Mouse (Mus musculus) lung, embryonic 14.5 days (tissue): ENCODE data around the gene Sipa1l3. TPM values are rescaled to one million over a fixed set of nuclear protein-coding genes. Genes with fewer than 3 reads are reported as not detected.
A peak's percentile ranks its signal among the peaks of the same experiment; 100 is the strongest.

Experiments
- ATAC-seq: fragments of 200-750 bp; cut with Nextera tagmentation; 2 replicates; pipeline ENCODE4 v1.8.0; 2017; ENCODE audit warnings: mild to moderate bottlenecking, moderate TSS enrichment, moderate library complexity; ENCODE audit not compliant: insufficient read depth
- DNase-seq: peaks from one replicate; pipeline ENCODE4 v3.0.0-alpha.2; 2015
- H3K27ac ChIP-seq: fragments of 300-500 bp; sonication (generic); 2 replicates; pipeline ENCODE4 v1.5.1; 2014; ENCODE audit warnings: low read depth, mild to moderate bottlenecking, moderate library complexity
- H3K27me3 ChIP-seq: fragments of 300-500 bp; sonication (generic); 2 replicates; pipeline ENCODE4 v1.6.1; 2014; ENCODE audit warnings: low read length, control low read depth; ENCODE audit not compliant: insufficient read depth
- H3K36me3 ChIP-seq: fragments of 300-500 bp; sonication (generic); 2 replicates; pipeline ENCODE4 v1.6.1; 2014; ENCODE audit warnings: control low read depth; ENCODE audit not compliant: insufficient read depth
- H3K4me1 ChIP-seq: fragments of 300-500 bp; sonication (generic); 2 replicates; pipeline ENCODE4 v1.6.1; 2014; ENCODE audit warnings: antibody characterized with exemption, control low read depth; ENCODE audit not compliant: insufficient read depth
- H3K4me2 ChIP-seq: fragments of 300-500 bp; sonication (generic); 2 replicates; pipeline ENCODE4 v1.6.1; 2014; ENCODE audit warnings: mild to moderate bottlenecking
- H3K4me3 ChIP-seq: fragments of 300-500 bp; sonication (generic); 2 replicates; pipeline ENCODE4 v1.5.1; 2014; ENCODE audit warnings: low read depth, low read length
- H3K9ac ChIP-seq: fragments of 300-500 bp; sonication (generic); 2 replicates; pipeline ENCODE4 v1.6.1; 2014
- H3K9me3 ChIP-seq: fragments of 300-500 bp; sonication (generic); 2 replicates; pipeline ENCODE4 v1.6.1; 2016; ENCODE audit warnings: low read depth, low read length, control low read depth
- CTCF ChIP-seq: IDR thresholded peaks from 2 replicates; pipeline ENCODE4 v1.5.1; 2016; ENCODE audit warnings: antibody characterized with exemption, low read depth
- WGBS: fragments of 180-500 bp; shearing (Covaris S2); extraction: QIAGEN DNeasy Blood & Tissue Kit; methylation state at CpG from one replicate; pipeline ENCODE4 v1.1.7; 2014; 5-methylcytosine and 5-hydroxymethylcytosine counted together
- polyA plus RNA-seq: library from polyadenylated mRNA; unstranded; fragments of >200 nt; fragmentation: Nextera tagmentation; extraction: Ambion mirVana; gene quantifications from 2 replicates; pipeline ENCODE4 v1.2.1, GENCODE M21; 2014

Gene Sipa1l3
- polyA plus RNA-seq, 1 experiment from 2014 or later = 20.2 TPM

GRCm38 (mm10) chr7:29271687-29272465, 246.6 kb downstream of the Sipa1l3 start:
- H3K27me3 ChIP-seq = no peaks in the 10 kb centered on the region
- peaks cover 12% of the 10 kb centered on the region; the same call in 1 of the 2 replicates for H3K4me1 ChIP-seq
- WGBS = 39% methylated on average over 8 of the region's 8 CpGs
- no peak overlapping the region for H3K9ac ChIP-seq
- H3K27ac ChIP-seq = peak overlapping the region; percentile 61; the same call in 1 of the 2 replicates
- TF ChIP-seq CTCF = no peak
- no peak overlapping the region for H3K4me3 ChIP-seq
- H3K9me3 ChIP-seq = no peaks in the 10 kb centered on the region
- no peak overlapping the region for H3K4me2 ChIP-seq
- DNase-seq (peak; percentile 67), ATAC-seq (peak; percentile 61; the same call in 1 of the 2 replicates)
- no peaks in the 10 kb centered on the region for H3K36me3 ChIP-seq

- Histone ChIP-seq H3K9me3 (no peaks in the 10 kb centered on the region), H3K4me3 (no peak overlapping the region), H3K36me3 (no peaks in the 10 kb centered on the region), H3K27ac (no peak overlapping the region), H3K4me1 (peaks cover 12% of the 10 kb centered on the region; the same call in 1 of the 2 replicates), H3K27me3 (no peaks in the 10 kb centered on the region), H3K9ac (no peak overlapping the region), H3K4me2 (no peak overlapping the region)
- 77% methylated on average over 4 of the region's 4 CpGs for WGBS
- ATAC-seq (no peak), DNase-seq (no peak)
- TF ChIP-seq CTCF = no peak
Measured at GRCm38 (mm10) chr7:29270445-29270844, 248.0 kb downstream of the Sipa1l3 start.

Other genes with a start within 250 kb of the Sipa1l3 start
- gene Spint2, start 236.7 kb downstream of the Sipa1l3 start, polyA plus RNA-seq = 243 and 265 TPM in 2 replicates
- gene Ppp1r14a, start 229.3 kb downstream of the Sipa1l3 start, polyA plus RNA-seq = 114 and 127 TPM in 2 replicates
- gene Dpf1, start 214.7 kb downstream of the Sipa1l3 start, polyA plus RNA-seq = 13.5 and 14.7 TPM in 2 replicates
- 0.14 and 0.30 TPM in 2 replicates for gene Catsperg2, start 208.4 kb upstream of the Sipa1l3 start, polyA plus RNA-seq
- gene Zfp84, start 249.9 kb upstream of the Sipa1l3 start, polyA plus RNA-seq = 14.3 and 14.5 TPM in 2 replicates